Mouse (Mus musculus): Measurements from ENCODE around the gene Gm7075.
"Not testable (repeated sequence)": the region's sequence is repeated elsewhere in the genome, so short reads cannot be mapped to it uniquely, and the experiment has no call there.

Gm7075 gene

GRCm38 (mm10) chr10:63421739-63422735 is at the start of gene Gm7075:
Gm7075 (minus strand) TSS chr10:63421789.
- DNase-seq (ENCODE audit: low spot score), result no peak

GRCm38 (mm10) chr10:63460935-63461334 is 39.3 kb upstream of the Gm7075 start:
- DNase-seq (ENCODE audit: low spot score), result no peak

GRCm38 (mm10) chr10:63457292-63458128 is 35.9 kb upstream of the Gm7075 start:
- no peak for DNase-seq (ENCODE audit: low spot score)

GRCm38 (mm10) chr10:63455110-63455878 is 33.7 kb upstream of the Gm7075 start:
- DNase-seq (ENCODE audit: low spot score), result no peak

GRCm38 (mm10) chr10:63453926-63454325 is 32.3 kb upstream of the Gm7075 start:
- no peak for DNase-seq (ENCODE audit: low spot score)

- not testable (repeated sequence) for DNase-seq (ENCODE audit: low spot score)
Observed at GRCm38 (mm10) chr10:63444602-63445387, 23.2 kb upstream of the Gm7075 start.

- DNase-seq (ENCODE audit: low spot score), result no peak
Observed at GRCm38 (mm10) chr10:63439694-63440228, 18.2 kb upstream of the Gm7075 start.

GRCm38 (mm10) chr10:63438736-63439262 is 17.2 kb upstream of the Gm7075 start:
- no peak for DNase-seq (ENCODE audit: low spot score)

- no peak for DNase-seq (ENCODE audit: low spot score)
Observed at GRCm38 (mm10) chr10:63432887-63433286, 11.3 kb upstream of the Gm7075 start.

- DNase-seq (ENCODE audit: low spot score), result no peak
Observed at GRCm38 (mm10) chr10:63432099-63432498, 10.5 kb upstream of the Gm7075 start.

- DNase-seq (ENCODE audit: low spot score), result no peak
Observed at GRCm38 (mm10) chr10:63431221-63431736, 9.7 kb upstream of the Gm7075 start.

GRCm38 (mm10) chr10:63429785-63430305 is 8.3 kb upstream of the Gm7075 start, which contains the start of gene Ctnna3:
Ctnna3 (plus strand) TSS chr10:63430098.
- peak; percentile 76 for DNase-seq (ENCODE audit: low spot score)

- DNase-seq (ENCODE audit: low spot score), result peak; percentile 88
Observed at GRCm38 (mm10) chr10:63429380-63429779, 7.8 kb upstream of the Gm7075 start.

- no peak for DNase-seq (ENCODE audit: low spot score)
Observed at GRCm38 (mm10) chr10:63429023-63429340, 7.4 kb upstream of the Gm7075 start.

GRCm38 (mm10) chr10:63428243-63429022 is 6.8 kb upstream of the Gm7075 start:
- no peak for DNase-seq (ENCODE audit: low spot score)

GRCm38 (mm10) chr10:63427146-63427545 is 5.6 kb upstream of the Gm7075 start:
- DNase-seq (ENCODE audit: low spot score), result no peak

- DNase-seq (ENCODE audit: low spot score), result peak; percentile 59
Observed at GRCm38 (mm10) chr10:63424475-63424814, 2.9 kb upstream of the Gm7075 start.

- no peak for DNase-seq (ENCODE audit: low spot score)
Observed at GRCm38 (mm10) chr10:63423591-63424474, 2.2 kb upstream of the Gm7075 start.

- no peak for DNase-seq (ENCODE audit: low spot score)
Observed at GRCm38 (mm10) chr10:63422736-63422992, 1.1 kb upstream of the Gm7075 start.
